Mouse (Mus musculus) ZHBTc4 (cell line): Measurements from ENCODE around the gene Kcne4.
A peak's percentile ranks its signal among the peaks of the same experiment; 100 is the strongest.
"Not testable (repeated sequence)": the region's sequence is repeated elsewhere in the genome, so short reads cannot be mapped to it uniquely, and the experiment has no call there.

Experiments
- DNase-seq: peaks from one replicate; pipeline ENCODE4 v3.0.0-alpha.2; 2011; ENCODE audit warnings: low read depth, low spot score

The Kcne4 gene

GRCm38 (mm10) chr1:78816639-78817038 lies at the start of gene Kcne4:
TSS of gene Kcne4 (plus strand) at chr1:78816758.
- no peak for DNase-seq

GRCm38 (mm10) chr1:78781899-78782298 lies 34.7 kb upstream of the Kcne4 start:
- no peak for DNase-seq

GRCm38 (mm10) chr1:78784936-78785335 lies 31.6 kb upstream of the Kcne4 start:
- not testable (repeated sequence) for DNase-seq

GRCm38 (mm10) chr1:78789744-78790143 lies 26.8 kb upstream of the Kcne4 start:
- no peak for DNase-seq

GRCm38 (mm10) chr1:78807428-78807827 lies 9.1 kb upstream of the Kcne4 start:
- DNase-seq = no peak

- no peak for DNase-seq
Observed at GRCm38 (mm10) chr1:78809819-78810218, 6.7 kb upstream of the Kcne4 start.

GRCm38 (mm10) chr1:78810904-78811303 lies 5.7 kb upstream of the Kcne4 start:
- DNase-seq = no peak

- no peak for DNase-seq
Observed at GRCm38 (mm10) chr1:78811975-78812490, 4.5 kb upstream of the Kcne4 start.

- DNase-seq = no peak
Observed at GRCm38 (mm10) chr1:78817756-78818155, 1.2 kb downstream of the Kcne4 start.

- DNase-seq = no peak
Observed at GRCm38 (mm10) chr1:78818630-78819526, 2.3 kb downstream of the Kcne4 start.

- no peak for DNase-seq
Observed at GRCm38 (mm10) chr1:78819592-78819991, 3.0 kb downstream of the Kcne4 start.

GRCm38 (mm10) chr1:78820176-78820575 lies 3.6 kb downstream of the Kcne4 start:
- DNase-seq = no peak

- no peak for DNase-seq
Observed at GRCm38 (mm10) chr1:78821111-78821510, 4.6 kb downstream of the Kcne4 start.

- peak; percentile 56 for DNase-seq
Observed at GRCm38 (mm10) chr1:78821733-78822430, 5.3 kb downstream of the Kcne4 start.

GRCm38 (mm10) chr1:78825246-78825645 lies 8.7 kb downstream of the Kcne4 start:
- DNase-seq = no peak

- no peak for DNase-seq
Observed at GRCm38 (mm10) chr1:78838468-78838867, 21.9 kb downstream of the Kcne4 start.

- DNase-seq = no peak
Observed at GRCm38 (mm10) chr1:78840769-78841168, 24.2 kb downstream of the Kcne4 start.

GRCm38 (mm10) chr1:78845661-78846060 lies 29.1 kb downstream of the Kcne4 start:
- no peak for DNase-seq

GRCm38 (mm10) chr1:78846471-78846870 lies 29.9 kb downstream of the Kcne4 start:
- DNase-seq = peak; percentile 65

- no peak for DNase-seq
Observed at GRCm38 (mm10) chr1:78852408-78853093, 36.0 kb downstream of the Kcne4 start.

- DNase-seq = no peak
Observed at GRCm38 (mm10) chr1:78853094-78853445, 36.5 kb downstream of the Kcne4 start.

GRCm38 (mm10) chr1:78854306-78854705 lies 37.7 kb downstream of the Kcne4 start:
- DNase-seq = no peak
